Mouse (Mus musculus) common myeloid progenitor, adult 5-6 weeks (primary cell): ENCODE results near the gene Btbd35f21. TPM values are rescaled to one million over a fixed set of nuclear protein-coding genes. Genes with fewer than 3 reads are reported as not detected.
"Not testable (repeated sequence)": the region's sequence is repeated elsewhere in the genome, so short reads cannot be mapped to it uniquely, and the experiment has no call there.

Source experiments
- ATAC-seq: replicated peaks from 2 replicates; pipeline ENCODE4 v1.8.0; 2016; ENCODE audit warnings: low read depth, mild to moderate bottlenecking, moderate TSS enrichment, inconsistent platforms; ENCODE audit not compliant: poor library complexity, severe bottlenecking
- total RNA-seq: library from RNA; stranded (forward); fragments of 200-1000, 187-1606 nt; gene quantifications from 2 replicates; pipeline ENCODE4 v1.2.3, GENCODE M21; 2017

The Btbd35f21 gene
- total RNA-seq: not detected in 2 replicates

GRCm38 (mm10) chrX:32725809-32726208 lies at the start of gene Btbd35f21:
Gene Btbd35f21 (plus strand): TSS chrX:32726109.
- not testable (repeated sequence) for ATAC-seq

Other genes starting within 250 kb of the Btbd35f21 start
- gene Btbd35f1, start 166.1 kb upstream of the Btbd35f21 start, total RNA-seq: not detected in 2 replicates
- gene Gm5926, start 75.4 kb upstream of the Btbd35f21 start, total RNA-seq: not detected in 2 replicates
- gene Btbd35f30, start 168.5 kb downstream of the Btbd35f21 start, total RNA-seq: not detected in 2 replicates
- not detected in 2 replicates for gene Gm21789, start 215.7 kb downstream of the Btbd35f21 start, total RNA-seq
- gene Btbd35f5, start 247.8 kb downstream of the Btbd35f21 start, total RNA-seq: not detected in 2 replicates